Mouse (Mus musculus) adrenal gland, postnatal 10 days (tissue): Measurements from ENCODE around the gene Nt5c2. TPM values are rescaled to one million over a fixed set of nuclear protein-coding genes. Genes with fewer than 3 reads are reported as not detected.
A peak's percentile ranks its signal among the peaks of the same experiment; 100 is the strongest.

Experiments used
- DNase-seq: peaks from one replicate; pipeline ENCODE4 v3.0.0; 2021; ENCODE audit warnings: mixed read lengths
- long read RNA-seq, 2 experiments: library from polyadenylated mRNA; stranded (forward); transcript quantifications; one replicate each; pipeline ENCODE4 v2.0.0; 2021
- total RNA-seq, 2 experiments: library from RNA; stranded (reverse); gene quantifications; 2 replicates each; pipeline ENCODE4 v1.2.3; 2021

Gene Nt5c2
- 10 to 100 TPM; 73.1 to 77.3 TPM for total RNA-seq
- long read RNA-seq, experiment 1, transcript Nt5c2-202 (18 exons, 3,728 nt), result major isoform, 39 of 76 reads
- long read RNA-seq, experiment 1, partial matches to known transcripts, result 10 of 76 reads
- long read RNA-seq, experiment 1, other reads (novel, unspliced or antisense), result 19 of 76 reads
- long read RNA-seq, experiment 2, transcript Nt5c2-202 (18 exons, 3,728 nt), result major isoform, 9 of 21 reads
- long read RNA-seq, experiment 2, partial matches to known transcripts, result 2 of 21 reads
- long read RNA-seq, experiment 2, other reads (novel, unspliced or antisense), result 9 of 21 reads

GRCm38 (mm10) chr19:47014447-47015381 lies at the start of gene Nt5c2, which contains the start of gene Ina:
TSS of gene Nt5c2 (minus strand) at chr19:47015153.
TSS of gene Ina (plus strand) at chr19:47014698.
- DNase-seq, result peak; percentile 70

GRCm38 (mm10) chr19:47057684-47058083 lies 42.7 kb upstream of the Nt5c2 start:
- DNase-seq, result no peak

- no peak for DNase-seq
Observed at GRCm38 (mm10) chr19:47053471-47053870, 38.5 kb upstream of the Nt5c2 start.

GRCm38 (mm10) chr19:47052927-47053326 lies 38.0 kb upstream of the Nt5c2 start:
- DNase-seq, result no peak

- DNase-seq, result peak; percentile 84
Observed at GRCm38 (mm10) chr19:47050271-47051032, 35.5 kb upstream of the Nt5c2 start, which contains the start of gene Pcgf6. TSS of gene Pcgf6 (minus strand) at chr19:47050906.

- no peak for DNase-seq
Observed at GRCm38 (mm10) chr19:47049840-47050239, 34.9 kb upstream of the Nt5c2 start.

- no peak for DNase-seq
Observed at GRCm38 (mm10) chr19:47049061-47049460, 34.1 kb upstream of the Nt5c2 start.

GRCm38 (mm10) chr19:47047236-47047833 lies 32.4 kb upstream of the Nt5c2 start:
- DNase-seq, result peak; percentile 51

GRCm38 (mm10) chr19:47046343-47046742 lies 31.4 kb upstream of the Nt5c2 start:
- DNase-seq, result no peak

- DNase-seq, result no peak
Observed at GRCm38 (mm10) chr19:47043608-47044007, 28.7 kb upstream of the Nt5c2 start.

- peak; percentile 47 for DNase-seq
Observed at GRCm38 (mm10) chr19:47040720-47041473, 25.9 kb upstream of the Nt5c2 start.

- DNase-seq, result no peak
Observed at GRCm38 (mm10) chr19:47036596-47036995, 21.6 kb upstream of the Nt5c2 start.

GRCm38 (mm10) chr19:47034916-47035315 lies 20.0 kb upstream of the Nt5c2 start:
- DNase-seq, result no peak

GRCm38 (mm10) chr19:47031770-47032169 lies 16.8 kb upstream of the Nt5c2 start:
- no peak for DNase-seq

- DNase-seq, result no peak
Observed at GRCm38 (mm10) chr19:47029796-47030195, 14.8 kb upstream of the Nt5c2 start.

GRCm38 (mm10) chr19:47026513-47026912 lies 11.6 kb upstream of the Nt5c2 start:
- no peak for DNase-seq

GRCm38 (mm10) chr19:47024954-47025353 lies 10.0 kb upstream of the Nt5c2 start:
- DNase-seq, result peak; percentile 28

- no peak for DNase-seq
Observed at GRCm38 (mm10) chr19:47023546-47023945, 8.6 kb upstream of the Nt5c2 start.

- DNase-seq, result no peak
Observed at GRCm38 (mm10) chr19:47022709-47023108, 7.8 kb upstream of the Nt5c2 start.

GRCm38 (mm10) chr19:47019326-47019725 lies 4.4 kb upstream of the Nt5c2 start:
- DNase-seq, result no peak

- DNase-seq, result no peak
Observed at GRCm38 (mm10) chr19:47018330-47018729, 3.4 kb upstream of the Nt5c2 start.
